Mouse (Mus musculus): ENCODE measurements around the gene Pepd.

The Pepd gene

DNA sequence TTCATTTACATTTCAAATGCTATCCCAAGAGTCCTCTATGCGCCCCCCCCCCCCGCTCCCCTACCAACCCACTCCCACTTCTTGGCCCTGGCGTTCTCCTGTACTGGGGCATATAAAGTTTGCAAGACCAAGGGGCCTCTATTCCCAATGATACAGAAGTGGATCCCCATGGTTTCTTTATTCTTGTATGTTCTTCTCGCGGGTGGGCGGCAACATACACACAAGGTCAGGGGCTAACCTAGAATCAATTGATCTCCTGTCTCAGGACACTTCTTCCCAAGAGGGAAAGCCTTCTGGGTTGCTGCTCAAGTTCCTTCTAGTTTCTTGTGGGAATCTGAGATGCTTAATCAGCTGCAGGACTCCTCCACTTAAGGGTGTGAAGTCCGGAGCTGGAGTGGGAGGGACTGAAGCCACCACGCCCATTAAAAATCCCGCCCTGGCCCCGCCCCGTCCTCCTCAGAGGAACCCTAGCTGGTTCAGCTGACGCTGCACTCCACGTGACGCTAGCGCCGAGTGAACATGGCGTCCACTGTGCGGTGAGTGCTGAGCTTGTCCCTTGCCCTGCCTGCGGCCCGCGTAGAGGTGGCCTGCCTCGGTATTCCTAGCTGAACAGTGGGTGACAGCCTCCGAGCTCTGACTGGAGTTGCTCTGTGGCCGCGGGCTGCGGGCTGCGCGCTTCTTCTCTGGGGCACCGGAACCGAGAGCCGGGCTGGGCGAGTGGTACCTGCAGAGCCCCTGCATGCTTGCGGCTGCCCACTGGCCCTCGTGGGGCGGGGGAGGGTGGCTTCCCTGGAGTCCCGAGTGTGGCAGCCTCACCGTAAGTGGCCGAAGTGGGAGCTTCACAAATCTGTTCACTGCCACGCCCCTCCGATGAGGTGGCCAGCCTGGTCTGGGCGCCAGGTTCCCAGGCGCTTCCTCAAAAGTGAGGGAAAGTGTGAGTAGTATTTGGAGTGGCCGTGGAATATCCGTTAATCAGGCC, at the start of gene Pepd:
Gene Pepd, plus strand, starts transcription at position 461 of the 979 bp plus-strand sequence.
- DNase-seq (ENCODE audit: low spot score): peak; percentile 65

DNA sequence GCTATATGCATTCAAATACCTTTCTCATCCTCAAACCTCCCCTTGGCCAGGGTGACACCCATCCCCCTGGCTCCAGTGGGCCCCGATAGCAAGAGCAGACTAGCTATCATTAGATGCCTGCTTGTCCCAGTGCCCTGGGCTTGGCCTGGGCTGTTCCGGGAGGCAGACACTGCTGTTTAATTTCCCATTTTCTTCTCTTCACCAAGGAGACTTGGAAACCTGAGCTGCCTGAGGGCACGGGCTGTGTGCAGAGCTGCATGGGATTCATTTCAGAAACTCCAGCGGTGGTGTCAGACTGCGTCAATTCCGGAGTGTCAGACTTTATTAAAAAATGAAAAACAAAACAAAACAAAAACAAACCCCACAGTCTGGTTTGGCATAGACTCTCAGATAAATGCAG, 44.9 kb upstream of the Pepd start:
- no peak for DNase-seq (ENCODE audit: low spot score)

DNA sequence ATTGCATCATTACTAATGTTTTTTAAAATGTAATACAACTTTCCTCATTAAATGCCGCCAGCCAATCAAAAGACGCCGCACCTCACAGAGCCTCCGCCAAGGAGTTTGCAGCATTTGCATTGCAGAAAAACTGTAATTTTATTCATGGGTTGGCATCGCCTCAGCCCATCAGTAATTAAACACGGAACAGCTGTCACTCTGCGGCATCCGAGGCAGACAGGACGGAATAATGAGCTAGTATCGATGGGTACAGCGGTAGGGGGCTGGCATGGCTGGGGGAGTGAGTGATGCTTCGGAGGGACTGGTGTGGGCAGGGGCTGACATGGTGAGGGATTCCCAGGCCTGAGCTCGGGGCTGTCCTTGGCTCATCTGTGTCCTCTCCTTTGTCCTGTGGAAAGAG, 42.5 kb upstream of the Pepd start:
- DNase-seq (ENCODE audit: low spot score): no peak

DNA sequence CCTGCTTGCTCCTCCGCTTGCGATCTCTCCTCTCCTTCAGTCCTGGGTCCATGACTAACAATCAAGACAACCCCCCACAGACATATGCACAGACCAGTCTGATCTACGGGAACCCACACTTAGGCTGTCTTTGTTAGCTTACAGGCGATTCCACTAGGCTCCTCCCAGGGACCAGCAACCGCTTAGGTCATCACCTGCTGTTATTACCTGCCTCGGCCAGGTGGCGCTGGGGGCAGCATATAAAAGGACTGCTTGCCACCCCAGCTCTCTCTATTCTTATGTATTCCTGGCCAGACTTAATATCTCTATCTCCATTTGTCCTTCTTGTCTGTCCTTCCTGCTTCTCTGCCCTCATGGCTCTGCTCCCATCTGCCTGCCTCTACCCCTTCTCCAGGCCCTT, 35.4 kb upstream of the Pepd start:
- no peak for DNase-seq (ENCODE audit: low spot score)

DNA sequence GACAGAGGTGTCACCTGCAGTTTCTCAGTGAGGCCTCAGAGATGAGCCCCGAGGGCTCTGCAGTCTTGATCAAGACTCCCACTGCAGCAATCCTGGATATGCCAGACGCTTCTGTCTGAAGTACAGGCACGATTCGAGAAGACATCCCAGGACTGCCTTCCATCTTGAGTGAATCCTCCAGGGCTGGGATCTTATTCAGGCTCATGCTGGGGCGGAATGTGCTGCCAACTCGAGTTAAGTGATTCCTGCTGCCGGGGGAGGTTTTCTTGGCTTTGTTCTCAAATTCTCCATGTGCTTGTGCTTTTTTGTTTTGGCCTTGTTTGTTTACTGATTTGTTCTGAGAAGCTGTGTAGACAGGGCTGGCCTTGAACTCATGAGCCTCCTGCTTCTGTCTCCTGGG, 34.4 kb upstream of the Pepd start:
- no peak for DNase-seq (ENCODE audit: low spot score)

DNA sequence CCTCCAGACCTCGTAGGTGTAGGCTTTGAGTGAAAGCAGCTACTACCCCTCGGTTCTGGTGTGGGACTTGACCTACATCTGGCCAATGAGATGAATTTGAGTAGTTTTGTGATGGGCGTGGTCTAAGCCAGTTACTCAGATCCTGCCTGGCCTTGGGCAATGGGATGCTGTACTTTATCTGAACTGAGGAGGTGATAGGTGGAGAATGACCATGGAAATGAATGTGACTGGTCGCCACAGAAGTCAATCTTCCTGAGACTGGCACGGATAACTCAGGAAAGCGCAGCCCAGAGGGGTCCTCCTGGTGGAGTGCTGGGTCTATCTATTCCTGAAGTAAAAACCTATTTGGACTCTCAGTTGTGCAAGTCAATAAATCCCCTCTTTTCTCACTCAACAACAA, 23.7 kb upstream of the Pepd start:
- DNase-seq (ENCODE audit: low spot score): no peak

DNA sequence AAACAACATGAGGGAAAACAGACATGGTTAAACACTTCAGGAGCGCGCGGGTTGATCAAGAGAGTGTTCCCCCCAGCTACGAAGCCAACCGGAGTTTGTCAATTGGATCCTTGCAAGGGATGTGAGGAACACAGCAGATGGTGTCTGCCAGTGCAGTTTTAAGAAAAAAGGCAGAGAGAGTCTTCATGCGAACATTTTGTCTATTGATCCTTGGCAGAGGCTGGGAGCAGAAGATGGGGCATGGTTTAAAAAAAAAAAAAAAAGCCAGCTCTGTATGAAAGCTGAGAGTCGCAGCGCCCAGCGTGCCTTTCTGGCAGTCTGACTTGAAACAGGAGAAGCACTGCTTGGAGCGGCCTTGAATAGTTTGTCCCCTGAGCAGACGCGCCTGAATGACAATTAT, 23.3 kb upstream of the Pepd start:
- DNase-seq (ENCODE audit: low spot score): no peak

DNA sequence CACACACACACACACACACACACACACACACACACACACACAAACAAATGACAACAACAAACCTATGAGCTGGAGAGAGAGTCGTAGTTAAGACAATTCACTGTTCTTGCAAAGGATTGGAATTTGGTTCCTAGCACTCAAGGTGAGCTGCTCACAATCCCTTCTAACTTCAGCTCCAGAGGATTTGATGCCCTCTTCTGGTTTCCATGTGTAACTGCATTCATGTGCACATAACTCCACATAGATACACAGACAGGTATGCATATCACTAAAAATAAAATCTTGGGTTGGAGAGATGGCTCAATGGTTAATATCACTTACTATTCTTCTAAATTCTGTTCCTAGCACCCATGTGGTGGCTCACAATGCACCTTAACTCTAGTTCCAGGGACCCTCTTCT, 19.3 kb upstream of the Pepd start:
- no peak for DNase-seq (ENCODE audit: low spot score)

DNA sequence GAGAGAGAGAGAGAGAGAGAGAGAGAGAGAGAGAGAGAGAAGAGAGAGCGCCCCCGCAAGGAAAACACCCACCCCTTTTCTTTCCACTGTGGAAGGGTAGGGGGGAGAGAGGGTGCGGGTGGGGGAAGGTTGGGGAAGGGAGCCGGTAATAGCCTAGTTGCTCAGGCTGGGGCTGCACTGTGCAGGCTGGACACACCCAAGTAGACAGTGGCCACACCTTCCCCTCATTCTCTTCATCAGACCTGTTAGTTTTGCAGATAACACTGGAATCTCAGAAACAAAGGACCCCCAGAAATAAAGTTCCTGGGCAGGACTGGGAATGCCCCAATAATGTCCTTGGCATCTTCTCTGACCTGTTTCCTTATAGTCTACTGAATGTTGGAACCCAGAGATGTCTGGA, 15.7 kb upstream of the Pepd start:
- no peak for DNase-seq (ENCODE audit: low spot score)

DNA sequence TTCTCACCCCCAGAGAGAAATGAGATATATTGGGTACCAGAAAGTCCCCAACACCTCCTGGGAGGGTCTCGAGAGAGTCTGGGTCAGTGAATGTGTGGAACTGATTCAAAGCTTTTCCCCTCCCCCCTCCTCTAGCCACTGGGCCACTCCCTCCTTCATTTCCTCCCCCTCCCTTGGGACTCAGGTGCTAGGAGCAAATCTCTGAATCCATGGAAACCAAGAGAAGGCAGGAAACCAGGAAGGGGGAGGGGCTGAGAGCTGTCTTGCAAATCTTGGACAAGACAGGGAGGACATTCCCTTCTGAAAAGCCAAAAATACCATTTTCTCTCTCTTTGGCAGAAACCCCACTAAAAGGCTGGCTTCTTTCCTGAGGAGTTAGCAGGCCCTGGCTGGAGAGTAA, 15.1 kb upstream of the Pepd start:
- DNase-seq (ENCODE audit: low spot score): no peak

DNA sequence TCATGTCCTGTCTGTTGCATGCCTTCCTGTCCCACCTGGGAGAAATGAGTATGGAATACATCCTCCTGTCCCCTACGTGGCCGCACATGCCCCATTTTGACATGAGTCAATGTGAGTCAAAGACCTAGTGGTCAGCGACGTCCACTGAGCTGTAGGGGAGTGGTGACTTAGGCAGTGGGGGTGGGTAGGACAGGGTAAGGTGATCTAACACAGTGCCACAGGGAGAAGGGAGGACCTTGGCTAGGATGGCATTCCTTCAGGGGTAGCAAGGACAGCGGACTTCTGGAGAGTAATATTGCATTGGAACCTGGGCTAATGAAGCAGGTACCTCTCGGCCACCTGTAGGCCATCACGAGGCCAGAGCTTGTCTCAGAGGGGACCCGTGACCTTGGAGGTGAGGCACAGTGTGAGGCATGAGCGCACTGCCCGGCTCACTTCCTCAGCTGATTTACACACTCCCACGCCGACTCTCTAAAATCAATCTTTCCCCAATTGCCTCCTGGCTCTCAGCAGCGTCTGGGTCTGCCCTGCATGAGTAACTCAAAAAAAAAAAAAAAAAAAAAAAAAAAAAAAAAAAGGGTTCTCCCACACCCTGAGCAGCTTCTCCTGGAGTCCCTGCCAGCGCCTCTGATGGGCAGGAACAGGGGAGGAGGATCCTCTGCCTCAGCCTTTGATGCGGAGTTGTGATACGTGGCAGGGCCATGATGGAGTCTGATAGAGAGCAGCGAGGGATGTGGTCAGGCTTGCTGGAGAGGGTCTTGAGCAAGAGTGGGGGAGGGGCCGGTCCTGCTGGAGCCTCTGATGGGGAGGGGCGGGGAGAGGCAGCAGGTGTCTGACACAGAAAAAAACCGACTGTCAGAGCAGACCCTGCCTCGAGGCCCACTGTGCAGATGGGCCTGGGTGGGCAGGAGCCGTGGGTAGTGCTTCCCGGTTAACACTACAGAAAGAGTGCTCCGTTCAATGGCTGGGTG, 1.8 kb upstream of the Pepd start:
- no peak for DNase-seq (ENCODE audit: low spot score)

DNA sequence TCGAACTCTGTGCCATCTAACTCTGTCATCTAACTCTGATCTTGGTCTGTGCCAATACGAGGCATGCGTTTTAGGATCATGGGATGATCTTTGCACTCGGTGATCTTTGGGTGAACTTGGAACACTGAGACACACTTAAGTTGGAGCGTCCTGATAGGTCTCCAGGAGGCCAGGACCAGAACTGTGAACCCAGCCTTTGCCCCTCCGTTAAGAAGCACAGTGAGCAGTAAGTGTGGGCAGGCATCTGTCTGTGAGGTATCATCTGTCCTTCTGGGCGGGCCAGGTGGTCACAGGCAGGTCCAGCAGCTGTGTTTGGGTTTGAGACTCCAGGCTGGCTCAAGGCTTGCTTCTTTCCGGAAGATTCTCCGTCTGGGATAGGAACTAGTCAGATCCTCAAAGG, 1.8 kb downstream of the Pepd start:
- no peak for DNase-seq (ENCODE audit: low spot score)

DNA sequence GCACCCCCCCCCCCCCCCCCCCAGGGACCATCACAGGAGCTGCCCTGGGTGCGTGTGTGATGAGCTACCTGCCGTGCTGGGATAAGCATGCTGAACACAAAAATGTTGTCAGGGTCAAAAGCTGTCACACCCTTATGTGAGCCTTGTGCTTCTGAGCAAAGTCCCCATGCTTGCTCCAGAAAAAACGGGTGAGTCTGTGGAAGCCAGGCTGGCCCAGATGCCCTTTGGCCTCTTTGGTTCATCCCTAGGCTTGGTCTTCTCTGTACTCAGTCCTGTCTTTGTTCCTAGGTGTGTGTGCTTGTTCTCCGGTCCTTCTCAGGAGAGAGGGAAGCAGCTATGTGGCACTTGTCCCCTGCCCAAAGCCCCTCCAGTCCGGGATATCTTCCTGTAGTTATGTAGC, 3.4 kb downstream of the Pepd start:
- no peak for DNase-seq (ENCODE audit: low spot score)

DNA sequence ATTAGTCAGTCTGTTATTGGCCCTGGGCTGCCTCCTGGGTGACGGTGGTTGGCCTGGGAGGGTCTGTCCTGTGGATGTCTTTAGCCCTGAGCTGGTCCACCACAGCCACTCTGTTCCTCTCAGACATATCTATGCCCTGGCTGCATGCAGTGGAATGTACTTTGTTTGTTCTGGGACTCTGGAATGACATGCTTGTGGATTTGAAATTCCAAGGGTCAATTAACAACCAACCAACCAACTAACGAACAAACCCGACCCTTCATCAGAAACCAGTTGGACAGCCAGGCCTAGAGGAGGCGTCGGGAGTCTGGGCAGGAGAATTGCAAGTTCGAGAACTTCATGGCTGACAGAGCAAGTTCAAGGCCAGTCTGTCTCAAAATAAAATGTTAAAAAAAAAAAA, 5.4 kb downstream of the Pepd start:
- DNase-seq (ENCODE audit: low spot score): no peak

DNA sequence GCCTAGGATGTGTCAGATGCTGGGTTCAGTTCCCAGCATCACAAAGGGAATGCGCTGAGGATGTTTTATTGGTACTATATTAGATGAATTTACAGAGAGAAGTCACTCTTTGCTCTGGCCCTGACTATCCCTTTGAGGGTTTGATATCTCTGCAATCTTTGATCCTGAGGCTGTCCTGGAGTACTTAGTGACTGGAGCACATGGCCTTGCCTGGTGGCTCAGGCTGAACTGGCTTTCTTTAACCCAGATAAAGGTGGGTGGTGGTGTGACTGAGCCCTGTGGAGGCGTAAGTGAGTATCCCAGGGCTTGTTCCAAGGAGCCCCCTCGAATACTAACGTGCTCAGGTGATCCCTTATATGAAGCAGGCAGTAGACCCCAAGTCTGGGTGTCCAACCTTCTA, 5.8 kb downstream of the Pepd start:
- DNase-seq (ENCODE audit: low spot score): no peak

DNA sequence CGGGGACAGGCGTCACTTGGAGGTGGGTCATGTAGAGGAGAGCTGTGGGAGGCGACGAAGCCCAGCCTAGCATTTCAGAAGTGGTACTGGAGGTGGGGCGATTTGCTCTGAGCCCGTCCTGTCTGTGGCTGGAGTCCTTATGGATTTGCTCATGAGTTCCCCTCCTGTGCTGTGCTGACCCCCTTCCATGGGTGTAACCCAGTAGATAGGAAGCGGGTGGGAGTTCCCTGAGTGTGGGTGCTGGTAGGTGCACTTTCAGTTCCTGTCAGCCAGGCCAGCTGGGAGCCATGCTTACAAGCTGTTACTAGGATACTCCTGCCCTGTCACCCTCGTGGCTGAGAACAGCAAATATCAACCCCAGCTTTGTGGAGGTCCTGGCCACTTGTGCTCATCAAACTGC, 6.2 kb downstream of the Pepd start:
- DNase-seq (ENCODE audit: low spot score): no peak

DNA sequence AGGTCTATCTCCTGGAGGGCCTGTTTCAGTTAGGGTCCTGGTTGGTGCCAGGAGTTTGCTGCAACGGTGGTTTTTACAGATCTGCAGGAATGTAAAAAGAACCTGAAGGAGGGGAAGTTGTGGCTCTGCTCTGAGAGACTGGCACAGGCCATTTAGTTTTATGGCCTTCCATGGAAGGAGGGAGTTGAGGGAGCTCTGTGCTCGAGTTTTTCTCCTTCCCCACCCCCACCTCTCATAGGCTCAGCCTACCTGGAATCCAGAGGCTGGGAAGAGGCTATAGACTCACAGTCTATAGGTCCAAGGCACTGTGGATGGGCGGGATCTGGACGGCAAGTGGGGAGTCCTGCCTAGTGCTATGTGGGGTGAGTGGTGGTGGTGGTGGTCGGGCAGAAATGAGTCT, 6.9 kb downstream of the Pepd start:
- DNase-seq (ENCODE audit: low spot score): no peak

DNA sequence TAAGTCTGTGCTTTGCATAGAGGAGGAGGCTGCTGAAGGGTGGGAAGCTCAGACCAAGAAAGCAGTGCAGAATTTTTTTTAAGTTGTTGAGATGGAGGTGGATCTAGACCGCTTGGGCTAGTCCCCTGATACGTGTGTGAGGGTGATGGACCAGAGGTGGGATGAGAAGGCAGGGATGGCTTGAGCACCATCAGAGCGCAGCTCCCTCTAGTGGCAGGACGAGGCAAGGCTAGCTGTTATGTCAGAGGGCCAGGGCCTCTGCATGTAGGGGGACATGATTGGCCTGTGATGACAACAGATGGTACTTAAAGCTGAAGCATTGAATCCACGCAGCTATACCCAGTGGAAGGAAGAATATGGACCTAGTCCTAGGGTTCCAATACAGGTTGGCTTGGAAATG, 7.6 kb downstream of the Pepd start:
- no peak for DNase-seq (ENCODE audit: low spot score)

DNA sequence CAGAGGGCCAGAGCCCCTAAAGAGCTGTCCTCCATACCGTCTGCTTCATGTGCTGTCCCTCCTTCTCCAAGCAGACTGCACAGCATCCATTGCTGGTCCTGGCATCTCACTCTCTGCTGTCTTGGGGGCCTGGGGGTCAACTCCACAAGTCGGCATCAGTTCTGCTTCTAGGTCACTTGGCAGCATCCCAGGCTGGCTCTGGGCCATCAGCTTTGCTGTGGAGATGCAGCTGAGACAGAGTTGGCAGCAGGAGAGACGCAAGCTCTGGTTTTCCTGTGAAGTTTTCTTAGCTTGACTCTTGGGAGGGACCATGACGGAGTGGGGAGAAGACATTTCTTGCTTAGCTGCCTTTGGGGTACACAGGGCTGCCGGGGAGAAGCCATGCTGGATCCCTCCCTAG, 13.0 kb downstream of the Pepd start:
- DNase-seq (ENCODE audit: low spot score): no peak

DNA sequence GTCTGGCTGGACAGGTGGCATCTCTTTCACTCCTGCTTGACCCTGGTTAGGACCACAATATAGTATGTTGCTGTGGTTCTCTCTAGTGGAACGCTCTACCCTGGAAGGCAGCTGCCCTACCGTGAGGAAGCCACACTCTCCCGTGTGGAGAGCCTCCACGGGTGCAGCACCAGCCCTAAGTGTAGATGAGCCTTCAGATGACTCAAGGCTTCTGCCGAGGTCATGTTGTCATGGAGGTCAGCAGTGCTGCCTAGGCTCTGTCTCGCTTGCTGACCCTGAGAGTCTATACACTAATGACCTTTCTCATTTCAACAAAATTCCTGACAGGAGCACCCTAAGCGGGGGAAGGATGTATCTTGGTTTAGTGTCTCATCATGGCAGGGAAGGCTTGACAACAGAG, 13.8 kb downstream of the Pepd start:
- no peak for DNase-seq (ENCODE audit: low spot score)

DNA sequence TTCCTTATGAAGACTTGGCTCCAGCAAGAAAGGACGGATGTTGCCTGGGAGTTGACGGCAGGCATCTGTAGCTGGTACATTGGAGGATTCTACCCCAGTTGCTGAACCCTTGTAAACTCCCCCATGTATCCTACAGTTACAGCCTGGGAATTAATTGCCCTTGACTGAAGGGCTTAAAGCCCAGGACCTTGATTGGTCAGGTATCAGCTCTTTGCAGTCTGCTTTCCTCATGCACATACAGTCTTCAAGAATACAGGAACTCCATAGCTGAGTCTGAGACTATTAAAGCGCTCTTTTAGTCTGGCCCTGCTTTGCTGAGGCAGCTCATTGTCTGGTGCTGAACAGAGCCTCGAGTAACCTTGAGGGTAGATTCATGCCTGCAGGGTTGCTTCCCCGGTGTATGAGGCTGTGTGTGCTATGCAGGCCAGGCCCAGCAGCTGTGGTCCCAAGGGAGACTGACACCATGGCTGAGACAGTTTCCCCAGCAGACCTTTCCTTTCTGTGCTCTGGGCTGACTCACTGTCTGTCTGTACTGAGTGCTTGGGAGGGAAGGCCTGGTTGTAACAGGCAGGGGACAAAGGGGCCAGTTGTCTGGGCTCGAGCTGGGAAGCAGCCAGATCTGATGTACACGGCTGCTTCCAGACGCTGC, 17.6 kb downstream of the Pepd start:
- DNase-seq (ENCODE audit: low spot score): peak; percentile 21

DNA sequence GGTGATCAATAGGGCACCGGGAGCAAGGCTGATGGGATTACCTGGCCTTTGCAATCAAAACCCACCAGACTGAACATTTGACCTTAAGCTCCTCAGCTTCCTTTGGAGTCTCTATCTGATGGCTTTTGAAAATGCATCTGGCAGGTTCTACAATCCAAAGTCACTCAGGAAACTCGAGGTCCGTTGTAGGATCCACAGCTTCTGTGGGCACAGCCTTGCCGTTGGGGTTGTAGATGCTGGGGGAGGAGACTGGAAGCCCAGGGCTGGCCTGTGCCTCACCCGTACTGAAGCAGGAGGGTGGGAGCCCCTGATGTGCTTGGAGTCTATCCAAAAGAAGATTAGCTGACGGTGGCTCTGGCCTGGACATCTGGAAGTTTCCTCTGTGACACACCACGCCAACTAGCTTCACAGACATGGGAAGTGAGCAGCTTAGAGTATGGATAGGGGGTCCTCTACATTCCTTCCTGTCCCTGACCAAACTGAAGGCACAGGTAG, 18.1 kb downstream of the Pepd start:
- no peak for DNase-seq (ENCODE audit: low spot score)

All from left cerebral cortex, adult 11 months (tissue).